Mouse (Mus musculus): ENCODE results near the gene Prpf31. TPM values are rescaled to one million over a fixed set of nuclear protein-coding genes. Genes with fewer than 3 reads are reported as not detected.
"Not testable (repeated sequence)": the region's sequence is repeated elsewhere in the genome, so short reads cannot be mapped to it uniquely, and the experiment has no call there.

Gene Prpf31
- polyA plus RNA-seq (2016; fragmentation: Nextera tagmentation; extraction: Ambion mirVana): 148 and 168 TPM in 2 replicates

- H3K36me3 ChIP-seq: peaks cover 52% of the 10 kb centered on the region
- H3K9me3 ChIP-seq: no peaks in the 10 kb centered on the region
- DNase-seq (ENCODE audit: low spot score): peak; percentile 95
- peak within 1 kb of the TSS; percentile 89 for H3K27ac ChIP-seq
- 1% methylated on average over 47 of the region's 47 CpGs for WGBS
- no peaks in the 10 kb centered on the region for H3K27me3 ChIP-seq (ENCODE audit: insufficient read depth, poor library complexity, severe bottlenecking)
- H3K4me3 ChIP-seq: peak within 1 kb of the TSS; percentile 83
- peaks cover 25% of the 10 kb centered on the region for H3K4me1 ChIP-seq (replicated peaks)
Observed at GRCm38 (mm10) chr7:3629543-3630477, at the start of gene Prpf31, which contains the start of gene Tfpt. TSS of gene Prpf31 (plus strand) at chr7:3629985. TSS of gene Tfpt (minus strand) at chr7:3629929.

DNA sequence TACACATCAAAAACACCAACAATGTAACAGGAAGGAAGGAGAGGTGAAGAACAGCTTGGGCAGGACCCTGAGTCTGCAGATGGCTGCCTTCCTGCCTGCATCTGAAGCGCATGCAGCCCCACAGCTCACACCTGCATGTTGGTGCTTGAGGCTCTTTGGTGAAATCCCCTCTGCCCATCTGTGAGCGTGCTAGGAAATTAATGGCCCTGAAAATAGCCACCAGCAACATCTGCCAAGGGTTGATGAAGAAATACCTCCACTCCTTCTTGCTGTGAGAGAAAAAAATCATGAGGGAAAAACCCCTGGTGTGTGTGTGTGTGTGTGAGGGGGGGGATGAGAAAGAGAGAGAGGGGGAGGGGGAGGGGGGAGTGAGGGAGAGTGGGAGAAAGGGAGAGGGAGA lies 49.8 kb upstream of the Prpf31 start:
- Histone ChIP-seq H3K27me3 (ENCODE audit: insufficient read depth, poor library complexity, severe bottlenecking) (no peaks in the 10 kb centered on the region), H3K4me3 (no peak overlapping the region), H3K27ac (no peak overlapping the region), H3K9me3 (no peaks in the 10 kb centered on the region), H3K36me3 (no peaks in the 10 kb centered on the region), H3K4me1 (replicated peaks) (no peaks in the 10 kb centered on the region)
- WGBS: 76% methylated on average over 2 of the region's 2 CpGs
- DNase-seq (ENCODE audit: low spot score): no peak

- 14% methylated on average over 6 of the region's 6 CpGs for WGBS
- Histone ChIP-seq H3K36me3 (no peaks in the 10 kb centered on the region), H3K27ac (no peak overlapping the region), H3K9me3 (no peaks in the 10 kb centered on the region), H3K4me3 (0 out of 2 replicates have a peak overlapping the region, but pooled peaks have one; percentile 18), H3K27me3 (ENCODE audit: insufficient read depth, poor library complexity, severe bottlenecking) (no peaks in the 10 kb centered on the region), H3K4me1 (replicated peaks) (peaks cover 11% of the 10 kb centered on the region)
- no peak for DNase-seq (ENCODE audit: low spot score)
Observed at GRCm38 (mm10) chr7:3585763-3586162, 44.0 kb upstream of the Prpf31 start.

GRCm38 (mm10) chr7:3586255-3586654 lies 43.5 kb upstream of the Prpf31 start:
- H3K4me3 ChIP-seq: 0 out of 2 replicates have a peak overlapping the region, but pooled peaks have one; percentile 18
- H3K4me1 ChIP-seq (replicated peaks): peaks cover 11% of the 10 kb centered on the region
- no peak for DNase-seq (ENCODE audit: low spot score)
- H3K27ac ChIP-seq: no peak overlapping the region
- WGBS: 1% methylated on average over 5 of the region's 5 CpGs
- no peaks in the 10 kb centered on the region for H3K9me3 ChIP-seq
- H3K36me3 ChIP-seq: no peaks in the 10 kb centered on the region
- H3K27me3 ChIP-seq (ENCODE audit: insufficient read depth, poor library complexity, severe bottlenecking): no peaks in the 10 kb centered on the region

DNA sequence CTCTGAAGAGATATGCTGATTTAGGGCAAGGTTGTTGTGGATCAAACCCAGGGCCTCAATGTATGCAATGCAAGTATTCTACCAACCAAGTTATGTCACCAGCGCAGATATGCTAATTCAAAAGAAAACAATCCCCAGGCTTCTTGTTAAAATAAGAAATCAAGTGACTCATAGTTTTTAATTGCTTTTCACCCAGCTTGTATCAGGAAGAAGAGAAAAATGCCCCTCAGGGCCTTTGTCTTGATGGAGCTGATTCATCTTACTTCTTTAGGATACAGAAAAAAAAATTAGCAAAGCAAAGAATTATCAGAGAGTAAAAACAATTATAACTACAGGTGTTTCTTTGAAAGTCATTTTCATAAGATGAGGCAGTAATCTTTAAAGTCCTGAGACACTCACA lies 42.5 kb upstream of the Prpf31 start:
- 0 out of 2 replicates have a peak, but pooled peaks cover 2% of the 10 kb centered on the region for H3K9me3 ChIP-seq
- H3K27me3 ChIP-seq (ENCODE audit: insufficient read depth, poor library complexity, severe bottlenecking): no peaks in the 10 kb centered on the region
- 67% methylated on average over 1 of the region's 1 CpGs for WGBS
- H3K4me3 ChIP-seq: no peak overlapping the region
- no peaks in the 10 kb centered on the region for H3K36me3 ChIP-seq
- no peak overlapping the region for H3K27ac ChIP-seq
- no peak for DNase-seq (ENCODE audit: low spot score)
- peaks cover 11% of the 10 kb centered on the region for H3K4me1 ChIP-seq (replicated peaks)

GRCm38 (mm10) chr7:3590550-3590949 lies 39.2 kb upstream of the Prpf31 start:
- 83% methylated on average over 3 of the region's 3 CpGs for WGBS
- Histone ChIP-seq H3K4me3 (no peak overlapping the region), H3K9me3 (0 out of 2 replicates have a peak, but pooled peaks cover 2% of the 10 kb centered on the region), H3K36me3 (no peaks in the 10 kb centered on the region), H3K27ac (no peak overlapping the region), H3K4me1 (replicated peaks) (peaks cover 11% of the 10 kb centered on the region), H3K27me3 (ENCODE audit: insufficient read depth, poor library complexity, severe bottlenecking) (no peaks in the 10 kb centered on the region)
- no peak for DNase-seq (ENCODE audit: low spot score)

DNA sequence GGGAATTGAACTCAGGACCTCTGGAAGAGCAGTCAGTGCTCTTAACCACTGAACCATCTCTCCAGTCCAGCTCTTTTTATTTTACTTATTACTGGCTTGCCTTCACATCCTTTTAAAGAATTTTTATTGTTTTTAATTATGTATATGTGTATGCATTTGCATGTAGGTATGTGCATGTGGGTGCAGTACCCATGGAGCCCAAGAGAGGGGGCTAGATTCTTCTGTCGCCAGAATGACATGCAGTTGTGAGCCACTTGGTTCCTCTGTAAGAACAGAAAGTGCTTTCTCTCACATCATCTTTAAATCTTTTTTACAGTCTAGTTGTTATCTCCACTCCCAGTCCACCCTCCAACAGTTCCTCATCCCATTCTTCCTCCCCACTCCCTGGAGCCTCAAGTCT lies 38.3 kb upstream of the Prpf31 start:
- no peaks in the 10 kb centered on the region for H3K27me3 ChIP-seq (ENCODE audit: insufficient read depth, poor library complexity, severe bottlenecking)
- H3K4me3 ChIP-seq: no peak overlapping the region
- peaks cover 4% of the 10 kb centered on the region for H3K4me1 ChIP-seq (replicated peaks)
- H3K36me3 ChIP-seq: no peaks in the 10 kb centered on the region
- WGBS: 78% methylated on average over 1 of the region's 1 CpGs
- DNase-seq (ENCODE audit: low spot score): no peak
- H3K27ac ChIP-seq: no peak overlapping the region
- 0 out of 2 replicates have a peak, but pooled peaks cover 2% of the 10 kb centered on the region for H3K9me3 ChIP-seq

DNA sequence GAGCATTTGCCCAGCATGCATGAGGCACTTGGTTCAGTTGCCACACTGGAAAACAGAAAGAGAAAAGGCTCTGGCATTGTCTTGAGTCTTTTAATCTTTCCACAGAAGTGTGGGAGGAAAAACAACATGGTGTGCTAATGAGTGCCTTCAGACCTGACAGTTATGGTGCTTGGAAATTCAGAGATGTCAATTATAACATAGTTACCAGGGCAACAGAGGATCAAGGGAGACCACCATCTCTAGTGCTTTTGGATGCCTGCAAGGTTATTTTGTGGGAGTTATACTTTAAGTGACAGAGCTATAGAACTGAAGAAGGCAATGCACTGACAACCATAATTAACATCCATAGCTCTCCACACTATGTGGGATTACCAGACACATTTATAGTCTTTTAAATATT lies 35.9 kb upstream of the Prpf31 start:
- Histone ChIP-seq H3K4me1 (replicated peaks) (no peaks in the 10 kb centered on the region), H3K4me3 (no peak overlapping the region), H3K36me3 (no peaks in the 10 kb centered on the region), H3K27ac (no peak overlapping the region), H3K9me3 (0 out of 2 replicates have a peak, but pooled peaks cover 2% of the 10 kb centered on the region), H3K27me3 (ENCODE audit: insufficient read depth, poor library complexity, severe bottlenecking) (no peaks in the 10 kb centered on the region)
- DNase-seq (ENCODE audit: low spot score): no peak

DNA sequence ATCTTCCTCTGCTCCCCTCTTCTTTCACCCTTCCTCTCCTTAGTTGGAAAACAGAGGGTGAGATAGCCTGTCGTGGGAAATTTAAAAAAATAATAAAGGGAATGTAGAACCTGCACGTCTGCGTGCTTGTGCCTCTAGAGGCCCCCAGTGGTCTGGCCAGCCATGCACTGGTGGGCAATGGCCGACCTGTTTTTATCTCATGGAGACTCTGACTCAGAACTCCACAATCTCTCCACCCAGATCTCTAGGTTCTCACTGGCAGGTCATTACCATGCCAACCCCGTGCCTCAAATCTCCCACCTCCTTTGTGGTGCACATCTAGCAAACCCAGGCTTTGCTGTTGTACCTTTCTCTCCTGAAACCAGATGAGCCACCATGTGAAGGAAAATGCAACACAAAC lies 35.1 kb upstream of the Prpf31 start:
- no peak for DNase-seq (ENCODE audit: low spot score)
- Histone ChIP-seq H3K4me1 (replicated peaks) (no peaks in the 10 kb centered on the region), H3K9me3 (0 out of 2 replicates have a peak, but pooled peaks cover 2% of the 10 kb centered on the region), H3K4me3 (no peak overlapping the region), H3K27ac (no peak overlapping the region), H3K27me3 (ENCODE audit: insufficient read depth, poor library complexity, severe bottlenecking) (no peaks in the 10 kb centered on the region), H3K36me3 (no peaks in the 10 kb centered on the region)
- WGBS: 32% methylated on average over 5 of the region's 5 CpGs

DNA sequence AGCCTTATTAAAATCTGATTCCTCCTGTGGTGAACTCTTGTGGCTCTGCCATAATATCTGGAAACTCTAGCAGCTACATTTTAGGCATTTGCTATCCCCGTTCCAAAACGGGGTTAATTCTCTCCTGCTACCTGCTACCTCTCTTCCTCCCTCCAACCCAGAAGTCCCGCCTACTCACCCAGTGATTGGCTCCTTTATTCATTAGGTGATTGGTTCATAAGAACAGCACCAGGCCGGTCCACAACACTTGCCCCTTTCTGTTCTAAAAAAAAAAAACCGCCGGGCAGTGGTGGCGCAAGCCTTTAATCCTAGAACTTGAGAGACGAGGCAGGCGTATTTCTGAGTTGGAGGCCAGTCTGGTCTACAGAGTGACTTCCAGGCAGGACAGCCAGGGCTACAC lies 34.6 kb upstream of the Prpf31 start:
- Histone ChIP-seq H3K4me1 (replicated peaks) (no peaks in the 10 kb centered on the region), H3K4me3 (no peak overlapping the region), H3K36me3 (no peaks in the 10 kb centered on the region), H3K27me3 (ENCODE audit: insufficient read depth, poor library complexity, severe bottlenecking) (no peaks in the 10 kb centered on the region), H3K9me3 (0 out of 2 replicates have a peak, but pooled peaks cover 2% of the 10 kb centered on the region), H3K27ac (no peak overlapping the region)
- WGBS: 15% methylated on average over 9 of the region's 9 CpGs
- no peak for DNase-seq (ENCODE audit: low spot score)

GRCm38 (mm10) chr7:3597755-3598154 lies 32.0 kb upstream of the Prpf31 start:
- WGBS: 77% methylated on average over 1 of the region's 1 CpGs
- not testable (repeated sequence) for H3K27me3 ChIP-seq (ENCODE audit: insufficient read depth, poor library complexity, severe bottlenecking); H3K4me1 ChIP-seq (replicated peaks); H3K36me3 ChIP-seq; DNase-seq (ENCODE audit: low spot score); H3K4me3 ChIP-seq; H3K9me3 ChIP-seq; H3K27ac ChIP-seq

GRCm38 (mm10) chr7:3601119-3601518 lies 28.7 kb upstream of the Prpf31 start:
- WGBS: 23% methylated on average over 4 of the region's 4 CpGs
- H3K9me3 ChIP-seq: no peaks in the 10 kb centered on the region
- H3K27me3 ChIP-seq (ENCODE audit: insufficient read depth, poor library complexity, severe bottlenecking): no peaks in the 10 kb centered on the region
- H3K27ac ChIP-seq: no peak overlapping the region
- no peak overlapping the region for H3K4me3 ChIP-seq
- no peaks in the 10 kb centered on the region for H3K36me3 ChIP-seq
- peak; percentile 64 for DNase-seq (ENCODE audit: low spot score)
- no peaks in the 10 kb centered on the region for H3K4me1 ChIP-seq (replicated peaks)

DNA sequence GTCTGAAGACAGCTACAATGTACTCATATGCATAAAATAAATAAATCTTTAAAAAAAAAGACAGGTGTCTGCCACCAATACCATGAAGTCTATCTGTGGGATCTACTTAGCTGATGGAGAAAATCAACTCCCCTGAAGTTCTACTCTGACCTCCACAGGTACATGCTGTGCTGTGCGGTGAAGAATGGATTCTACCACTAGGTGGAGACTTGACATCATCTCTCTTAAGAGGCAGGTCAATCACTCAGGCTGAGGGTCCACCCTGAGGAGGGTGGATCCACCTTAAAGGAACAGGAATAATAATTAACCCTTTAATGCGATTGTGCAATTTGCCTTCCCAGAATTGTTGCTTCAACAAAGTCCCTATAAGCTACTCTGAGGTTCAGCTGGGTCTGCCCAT lies 23.0 kb upstream of the Prpf31 start:
- no peaks in the 10 kb centered on the region for H3K4me1 ChIP-seq (replicated peaks)
- 18% methylated on average over 2 of the region's 2 CpGs for WGBS
- no peak overlapping the region for H3K4me3 ChIP-seq
- no peak overlapping the region for H3K27ac ChIP-seq
- H3K9me3 ChIP-seq: 0 out of 2 replicates have a peak, but pooled peaks cover 4% of the 10 kb centered on the region
- H3K36me3 ChIP-seq: no peaks in the 10 kb centered on the region
- no peak for DNase-seq (ENCODE audit: low spot score)
- no peaks in the 10 kb centered on the region for H3K27me3 ChIP-seq (ENCODE audit: insufficient read depth, poor library complexity, severe bottlenecking)

Data from hindbrain, embryonic 10.5 days (tissue).